Mouse (Mus musculus): ENCODE data around the gene Adar.
A peak's percentile ranks its signal among the peaks of the same experiment; 100 is the strongest.
"Not testable (repeated sequence)": the region's sequence is repeated elsewhere in the genome, so short reads cannot be mapped to it uniquely, and the experiment has no call there.

Gene Adar

GRCm38 (mm10) chr3:89794616-89795015, 79.8 kb downstream of the Adar start:
- DNase-seq (ENCODE audit: low spot score): no peak

GRCm38 (mm10) chr3:89795746-89796145, 80.9 kb downstream of the Adar start:
- DNase-seq (ENCODE audit: low spot score): no peak

GRCm38 (mm10) chr3:89796358-89796757, 81.5 kb downstream of the Adar start:
- no peak for DNase-seq (ENCODE audit: low spot score)

GRCm38 (mm10) chr3:89798518-89798917, 83.7 kb downstream of the Adar start:
- no peak for DNase-seq (ENCODE audit: low spot score)

GRCm38 (mm10) chr3:89799476-89799875, 84.7 kb downstream of the Adar start:
- DNase-seq (ENCODE audit: low spot score): no peak

- DNase-seq (ENCODE audit: low spot score): not testable (repeated sequence)
Observed at GRCm38 (mm10) chr3:89800078-89800477, 85.3 kb downstream of the Adar start.

GRCm38 (mm10) chr3:89800774-89801506, 86.1 kb downstream of the Adar start:
- DNase-seq (ENCODE audit: low spot score): no peak

- peak; percentile 13 for DNase-seq (ENCODE audit: low spot score)
Observed at GRCm38 (mm10) chr3:89801507-89801847, 86.7 kb downstream of the Adar start.

- no peak for DNase-seq (ENCODE audit: low spot score)
Observed at GRCm38 (mm10) chr3:89802876-89803275, 88.1 kb downstream of the Adar start.

Data from embryo, embryonic 10 days (tissue).